Mouse (Mus musculus): Measurements from ENCODE around the gene Il4i1. TPM values are rescaled to one million over a fixed set of nuclear protein-coding genes. Genes with fewer than 3 reads are reported as not detected.
"Not testable (repeated sequence)": the region's sequence is repeated elsewhere in the genome, so short reads cannot be mapped to it uniquely, and the experiment has no call there.

Il4i1 gene
- polyA plus RNA-seq, 1 experiment from 2014 or later: 0.88 TPM

- peaks cover 46% of the 10 kb centered on the region for H3K4me1 ChIP-seq (ENCODE audit: control insufficient read depth, insufficient read depth, low read length)
These were observed 53.7 kb downstream of the Il4i1 start, which contains the start of gene Ptov1 for GRCm38 (mm10) chr7:44869697-44870528. TSS of gene Ptov1 (minus strand) at chr7:44869788.

GRCm38 (mm10) chr7:44870614-44871013 lies 54.4 kb downstream of the Il4i1 start:
- H3K9ac ChIP-seq (ENCODE audit: low read length): peak overlapping the region; percentile 100
- H3K4me1 ChIP-seq (ENCODE audit: control insufficient read depth, insufficient read depth, low read length): peaks cover 39% of the 10 kb centered on the region
- 79% methylated on average over 6 of the region's 6 CpGs for WGBS
- H3K4me2 ChIP-seq (ENCODE audit: low read depth, low read length): peak overlapping the region; percentile 90
- no peaks in the 10 kb centered on the region for H3K27me3 ChIP-seq (ENCODE audit: control insufficient read depth, insufficient read depth, low read length)
- H3K36me3 ChIP-seq (ENCODE audit: control insufficient read depth, insufficient read depth, low read length): no peaks in the 10 kb centered on the region
- no peaks in the 10 kb centered on the region for H3K9me3 ChIP-seq (replicated peaks; ENCODE audit: control insufficient read depth, low read length)
- H3K27ac ChIP-seq (ENCODE audit: low read length): peak overlapping the region; percentile 100
- H3K4me3 ChIP-seq (replicated peaks; ENCODE audit: low read length): peak overlapping the region; percentile 91
- ATAC-seq (ENCODE audit: insufficient read depth, low FRiP score): no peak

More at GRCm38 (mm10) chr7:44869697-44870528, 53.7 kb downstream of the Il4i1 start, which contains the start of gene Ptov1:
- Histone ChIP-seq H3K9me3 (replicated peaks; ENCODE audit: control insufficient read depth, low read length) (no peaks in the 10 kb centered on the region), H3K27ac (ENCODE audit: low read length) (peak within 1 kb of the TSS; percentile 100), H3K36me3 (ENCODE audit: control insufficient read depth, insufficient read depth, low read length) (no peaks in the 10 kb centered on the region), H3K4me2 (ENCODE audit: low read depth, low read length) (peak within 1 kb of the TSS; percentile 90), H3K9ac (ENCODE audit: low read length) (peak within 1 kb of the TSS; percentile 100), H3K27me3 (ENCODE audit: control insufficient read depth, insufficient read depth, low read length) (no peaks in the 10 kb centered on the region), H3K4me3 (replicated peaks; ENCODE audit: low read length) (peak within 1 kb of the TSS; percentile 91)
- WGBS: 3% methylated on average over 29 of the region's 29 CpGs
- peak; percentile 93 for ATAC-seq (ENCODE audit: insufficient read depth, low FRiP score)

- Histone ChIP-seq H3K4me2 (ENCODE audit: low read depth, low read length) (no peak overlapping the region), H3K36me3 (ENCODE audit: control insufficient read depth, insufficient read depth, low read length) (no peaks in the 10 kb centered on the region), H3K27ac (ENCODE audit: low read length) (no peak overlapping the region), H3K4me1 (ENCODE audit: control insufficient read depth, insufficient read depth, low read length) (peaks cover 33% of the 10 kb centered on the region), H3K9ac (ENCODE audit: low read length) (no peak overlapping the region), H3K4me3 (replicated peaks; ENCODE audit: low read length) (no peak overlapping the region), H3K9me3 (replicated peaks; ENCODE audit: control insufficient read depth, low read length) (no peaks in the 10 kb centered on the region), H3K27me3 (ENCODE audit: control insufficient read depth, insufficient read depth, low read length) (no peaks in the 10 kb centered on the region)
- no peak for ATAC-seq (ENCODE audit: insufficient read depth, low FRiP score)
- 88% methylated on average over 1 of the region's 1 CpGs for WGBS
These were observed 55.0 kb downstream of the Il4i1 start for GRCm38 (mm10) chr7:44871181-44871580.

- not testable (repeated sequence) for ATAC-seq (ENCODE audit: insufficient read depth, low FRiP score); H3K9me3 ChIP-seq (replicated peaks; ENCODE audit: control insufficient read depth, low read length); H3K4me3 ChIP-seq (replicated peaks; ENCODE audit: low read length); H3K27me3 ChIP-seq (ENCODE audit: control insufficient read depth, insufficient read depth, low read length); H3K27ac ChIP-seq (ENCODE audit: low read length); H3K9ac ChIP-seq (ENCODE audit: low read length); H3K36me3 ChIP-seq (ENCODE audit: control insufficient read depth, insufficient read depth, low read length); H3K4me2 ChIP-seq (ENCODE audit: low read depth, low read length)
- WGBS: 92% methylated on average over 2 of the region's 2 CpGs
- peaks cover 27% of the 10 kb centered on the region for H3K4me1 ChIP-seq (ENCODE audit: control insufficient read depth, insufficient read depth, low read length)
These were observed 55.6 kb downstream of the Il4i1 start for GRCm38 (mm10) chr7:44871774-44872173.

- Histone ChIP-seq H3K9ac (ENCODE audit: low read length) (no peak overlapping the region), H3K27me3 (ENCODE audit: control insufficient read depth, insufficient read depth, low read length) (no peaks in the 10 kb centered on the region), H3K27ac (ENCODE audit: low read length) (no peak overlapping the region), H3K4me3 (replicated peaks; ENCODE audit: low read length) (no peak overlapping the region), H3K36me3 (ENCODE audit: control insufficient read depth, insufficient read depth, low read length) (peaks cover 30% of the 10 kb centered on the region), H3K4me1 (ENCODE audit: control insufficient read depth, insufficient read depth, low read length) (peaks cover 1% of the 10 kb centered on the region; the same call in 1 of the 2 replicates), H3K9me3 (replicated peaks; ENCODE audit: control insufficient read depth, low read length) (no peaks in the 10 kb centered on the region), H3K4me2 (ENCODE audit: low read depth, low read length) (no peak overlapping the region)
- no peak for ATAC-seq (ENCODE audit: insufficient read depth, low FRiP score)
- 86% methylated on average over 14 of the region's 14 CpGs for WGBS
These were observed 61.6 kb downstream of the Il4i1 start for GRCm38 (mm10) chr7:44877833-44878232.

- Histone ChIP-seq H3K36me3 (ENCODE audit: control insufficient read depth, insufficient read depth, low read length) (peaks cover 25% of the 10 kb centered on the region), H3K27me3 (ENCODE audit: control insufficient read depth, insufficient read depth, low read length) (no peaks in the 10 kb centered on the region), H3K9ac (ENCODE audit: low read length) (no peak overlapping the region), H3K9me3 (replicated peaks; ENCODE audit: control insufficient read depth, low read length) (no peaks in the 10 kb centered on the region), H3K4me1 (ENCODE audit: control insufficient read depth, insufficient read depth, low read length) (no peaks in the 10 kb centered on the region), H3K4me3 (replicated peaks; ENCODE audit: low read length) (no peak overlapping the region), H3K27ac (ENCODE audit: low read length) (no peak overlapping the region), H3K4me2 (ENCODE audit: low read depth, low read length) (no peak overlapping the region)
- ATAC-seq (ENCODE audit: insufficient read depth, low FRiP score): no peak
- 87% methylated on average over 3 of the region's 3 CpGs for WGBS
These were observed 66.8 kb downstream of the Il4i1 start for GRCm38 (mm10) chr7:44883036-44883435.

GRCm38 (mm10) chr7:44884637-44885036 lies 68.5 kb downstream of the Il4i1 start:
- no peaks in the 10 kb centered on the region for H3K27me3 ChIP-seq (ENCODE audit: control insufficient read depth, insufficient read depth, low read length)
- 95% methylated on average over 5 of the region's 5 CpGs for WGBS
- H3K4me3 ChIP-seq (replicated peaks; ENCODE audit: low read length): no peak overlapping the region

GRCm38 (mm10) chr7:44886964-44887363 lies 70.8 kb downstream of the Il4i1 start:
- no peak for ATAC-seq (ENCODE audit: insufficient read depth, low FRiP score)
- Histone ChIP-seq H3K4me1 (ENCODE audit: control insufficient read depth, insufficient read depth, low read length) (peaks cover 15% of the 10 kb centered on the region), H3K9me3 (replicated peaks; ENCODE audit: control insufficient read depth, low read length) (no peaks in the 10 kb centered on the region), H3K36me3 (ENCODE audit: control insufficient read depth, insufficient read depth, low read length) (peaks cover 12% of the 10 kb centered on the region), H3K27ac (ENCODE audit: low read length) (no peak overlapping the region), H3K4me2 (ENCODE audit: low read depth, low read length) (no peak overlapping the region), H3K4me3 (replicated peaks; ENCODE audit: low read length) (no peak overlapping the region), H3K27me3 (ENCODE audit: control insufficient read depth, insufficient read depth, low read length) (no peaks in the 10 kb centered on the region), H3K9ac (ENCODE audit: low read length) (no peak overlapping the region)
- 89% methylated on average over 7 of the region's 7 CpGs for WGBS

More at GRCm38 (mm10) chr7:44884637-44885036, 68.5 kb downstream of the Il4i1 start:
- H3K9ac ChIP-seq (ENCODE audit: low read length): no peak overlapping the region
- no peak overlapping the region for H3K4me2 ChIP-seq (ENCODE audit: low read depth, low read length)
- no peak overlapping the region for H3K27ac ChIP-seq (ENCODE audit: low read length)
- no peaks in the 10 kb centered on the region for H3K9me3 ChIP-seq (replicated peaks; ENCODE audit: control insufficient read depth, low read length)
- peaks cover 24% of the 10 kb centered on the region for H3K36me3 ChIP-seq (ENCODE audit: control insufficient read depth, insufficient read depth, low read length)
- no peak for ATAC-seq (ENCODE audit: insufficient read depth, low FRiP score)
- H3K4me1 ChIP-seq (ENCODE audit: control insufficient read depth, insufficient read depth, low read length): no peaks in the 10 kb centered on the region
